Mouse (Mus musculus): Measurements from ENCODE around the gene Cfap54. TPM values are rescaled to one million over a fixed set of nuclear protein-coding genes. Genes with fewer than 3 reads are reported as not detected.

Gene Cfap54
- total and polyA plus RNA-seq, 3 experiments: 1.9 to 16.2 (median 5.1) TPM

DNA sequence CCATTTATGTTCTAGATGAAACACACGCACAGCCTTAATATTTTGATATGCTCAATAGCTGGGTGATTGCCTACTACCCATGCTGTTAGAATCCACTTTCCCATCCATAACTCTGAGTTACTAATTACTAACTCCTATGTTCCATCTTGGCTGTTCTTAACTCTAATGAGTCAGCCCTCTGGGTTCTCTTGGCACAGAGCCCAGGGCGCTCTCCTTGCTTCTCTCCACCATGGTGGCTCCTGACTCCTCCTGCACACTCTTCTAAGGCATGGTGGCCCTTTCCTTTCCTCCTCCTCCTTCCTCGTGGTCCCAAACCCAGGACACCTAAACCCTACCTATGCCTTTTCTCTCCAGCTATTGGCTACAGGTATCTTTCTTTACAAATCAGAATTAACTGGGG, 153.2 kb downstream of the Cfap54 start:
- TF ChIP-seq CTCF (IDR thresholded peaks at IDR 0.05; ENCODE audit: low read depth, low read length) (no peak), GATA2 (IDR thresholded peaks at IDR 0.05; ENCODE audit: borderline replicate concordance, low read depth, low read length) (no peak), POLR2AphosphoS5 (IDR thresholded peaks at IDR 0.05; ENCODE audit: insufficient replicate concordance, low read depth, low read length) (no peak), GATA1 (IDR thresholded peaks at IDR 0.05; ENCODE audit: borderline replicate concordance, low read length) (no peak), TAL1 (conservative IDR thresholded peaks at IDR 0.05; ENCODE audit: low read depth, low read length) (no peak)
- no peaks in the 10 kb centered on the region; the same call in 1 of the 2 replicates for H3K27me3 ChIP-seq (ENCODE audit: insufficient read depth, low read length)
- H3K36me3 ChIP-seq (replicated peaks): no peaks in the 10 kb centered on the region
- DNase-seq (ENCODE audit: low spot score): no peak
- no peak overlapping the region for H3K4me3 ChIP-seq (ENCODE audit: low read depth, low read length)
- no peaks in the 10 kb centered on the region for H3K9me3 ChIP-seq (replicated peaks)
- no peak for ATAC-seq (ENCODE audit: extremely low read depth, insufficient number of reproducible peaks, low FRiP score, poor library complexity, severe bottlenecking)
- H3K4me1 ChIP-seq (ENCODE audit: insufficient read depth, low read depth, low read length): no peaks in the 10 kb centered on the region

DNA sequence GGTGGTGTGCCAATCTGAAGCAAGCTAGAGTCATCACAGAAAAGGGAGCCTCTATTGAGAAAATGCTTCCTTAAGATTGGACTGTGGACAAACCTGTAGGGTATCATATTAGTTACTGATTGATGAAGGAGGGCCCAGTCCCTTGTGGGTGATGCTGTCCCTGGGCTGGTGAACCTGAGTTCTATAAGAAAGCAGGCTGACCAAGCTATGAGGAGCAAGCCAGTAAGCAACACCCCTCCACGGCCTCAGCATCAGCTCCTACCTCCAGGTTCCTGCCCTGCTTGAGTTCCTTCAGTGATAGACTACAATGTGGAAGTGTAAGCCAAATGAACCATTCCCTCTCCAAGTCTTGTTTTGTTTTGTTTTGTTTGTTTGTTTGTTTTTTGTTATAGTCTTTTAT, 162.9 kb downstream of the Cfap54 start:
- DNase-seq (ENCODE audit: low spot score) (no peak), ATAC-seq (ENCODE audit: extremely low read depth, insufficient number of reproducible peaks, low FRiP score, poor library complexity, severe bottlenecking) (no peak)
- TF ChIP-seq CTCF (IDR thresholded peaks at IDR 0.05; ENCODE audit: low read depth, low read length) (no peak), POLR2AphosphoS5 (IDR thresholded peaks at IDR 0.05; ENCODE audit: insufficient replicate concordance, low read depth, low read length) (no peak), TAL1 (conservative IDR thresholded peaks at IDR 0.05; ENCODE audit: low read depth, low read length) (no peak)
- Histone ChIP-seq H3K4me1 (ENCODE audit: insufficient read depth, low read depth, low read length) (no peaks in the 10 kb centered on the region), H3K9me3 (replicated peaks) (no peaks in the 10 kb centered on the region), H3K36me3 (replicated peaks) (no peaks in the 10 kb centered on the region), H3K4me3 (ENCODE audit: low read depth, low read length) (no peak overlapping the region), H3K27me3 (ENCODE audit: insufficient read depth, low read length) (no peaks in the 10 kb centered on the region)

DNA sequence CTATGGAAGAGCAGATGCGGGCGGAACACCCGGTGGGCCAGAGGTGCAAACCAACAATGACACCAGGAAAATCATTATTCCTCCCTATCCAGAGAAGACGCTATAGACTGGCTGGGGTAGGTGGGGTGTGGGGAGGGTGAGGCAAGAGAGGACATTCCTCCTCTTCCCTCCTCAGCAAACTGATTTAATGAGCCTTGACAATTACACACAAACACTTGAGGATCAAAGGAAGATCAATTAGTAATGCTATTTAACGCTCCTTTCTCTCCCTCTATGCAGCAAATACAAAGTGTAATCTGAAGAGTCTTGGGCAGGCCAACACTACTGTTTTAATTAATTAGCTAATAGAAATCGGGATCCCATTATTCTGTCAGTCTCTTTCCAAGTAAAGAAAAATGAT, 174.2 kb downstream of the Cfap54 start:
- Histone ChIP-seq H3K4me1 (ENCODE audit: insufficient read depth, low read depth, low read length) (no peaks in the 10 kb centered on the region), H3K27me3 (ENCODE audit: insufficient read depth, low read length) (0 out of 2 replicates have a peak, but pooled peaks cover 4% of the 10 kb centered on the region), H3K4me3 (ENCODE audit: low read depth, low read length) (no peak overlapping the region), H3K36me3 (replicated peaks) (no peaks in the 10 kb centered on the region), H3K9me3 (replicated peaks) (no peaks in the 10 kb centered on the region)
- DNase-seq (ENCODE audit: low spot score): no peak
- TF ChIP-seq GATA1 (IDR thresholded peaks at IDR 0.05; ENCODE audit: borderline replicate concordance, low read length) (no peak), POLR2AphosphoS5 (IDR thresholded peaks at IDR 0.05; ENCODE audit: insufficient replicate concordance, low read depth, low read length) (no peak), TAL1 (conservative IDR thresholded peaks at IDR 0.05; ENCODE audit: low read depth, low read length) (no peak), GATA2 (IDR thresholded peaks at IDR 0.05; ENCODE audit: borderline replicate concordance, low read depth, low read length) (no peak), CTCF (IDR thresholded peaks at IDR 0.05; ENCODE audit: low read depth, low read length) (no peak)
- ATAC-seq (ENCODE audit: extremely low read depth, insufficient number of reproducible peaks, low FRiP score, poor library complexity, severe bottlenecking): no peak

DNA sequence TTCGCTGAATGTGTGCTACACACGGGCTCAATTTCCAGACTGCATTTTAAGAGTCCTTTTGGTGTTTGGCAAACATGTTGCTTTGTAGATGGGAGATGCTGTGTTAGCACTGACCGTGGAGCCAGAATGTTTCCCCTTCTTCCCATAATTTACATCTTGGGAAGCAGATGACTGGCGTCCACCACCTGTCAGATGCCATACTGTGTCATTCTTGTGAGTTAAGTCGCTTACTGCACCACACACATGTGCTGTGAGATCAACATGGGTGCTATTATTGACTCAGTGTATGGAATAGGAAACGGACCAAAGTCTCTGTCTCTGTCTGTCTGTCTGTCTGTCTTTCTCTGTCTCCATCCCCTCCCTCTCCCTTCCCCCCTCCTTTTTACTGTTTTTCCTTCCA, 193.0 kb downstream of the Cfap54 start:
- ATAC-seq (ENCODE audit: extremely low read depth, insufficient number of reproducible peaks, low FRiP score, poor library complexity, severe bottlenecking): no peak
- Histone ChIP-seq H3K27me3 (ENCODE audit: insufficient read depth, low read length) (no peaks in the 10 kb centered on the region; the same call in 1 of the 2 replicates), H3K36me3 (replicated peaks) (no peaks in the 10 kb centered on the region), H3K4me1 (ENCODE audit: insufficient read depth, low read depth, low read length) (no peaks in the 10 kb centered on the region), H3K9me3 (replicated peaks) (no peaks in the 10 kb centered on the region), H3K4me3 (ENCODE audit: low read depth, low read length) (no peak overlapping the region)
- TF ChIP-seq GATA1 (IDR thresholded peaks at IDR 0.05; ENCODE audit: borderline replicate concordance, low read length) (no peak), POLR2AphosphoS5 (IDR thresholded peaks at IDR 0.05; ENCODE audit: insufficient replicate concordance, low read depth, low read length) (no peak), CTCF (IDR thresholded peaks at IDR 0.05; ENCODE audit: low read depth, low read length) (no peak), GATA2 (IDR thresholded peaks at IDR 0.05; ENCODE audit: borderline replicate concordance, low read depth, low read length) (no peak), TAL1 (conservative IDR thresholded peaks at IDR 0.05; ENCODE audit: low read depth, low read length) (no peak)
- no peak for DNase-seq (ENCODE audit: low spot score)

DNA sequence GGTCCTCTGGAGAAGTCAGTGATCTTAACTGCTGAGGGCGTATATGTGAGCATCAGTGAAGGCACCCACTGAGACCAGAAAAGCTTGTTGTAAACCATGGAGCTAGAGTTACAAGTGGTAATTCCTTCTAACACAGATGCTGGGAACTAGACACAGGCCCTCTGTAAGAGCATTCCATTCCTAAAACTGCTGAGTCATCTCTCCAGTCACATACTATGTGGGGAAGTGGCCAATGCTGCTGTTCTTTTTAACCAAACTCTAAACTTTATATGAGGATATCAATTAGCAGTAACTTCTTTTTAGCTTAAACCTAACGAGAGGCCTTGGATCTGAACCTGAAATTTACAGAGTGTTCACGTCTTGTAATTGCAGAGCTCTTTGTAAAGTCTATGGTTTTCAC, 203.4 kb downstream of the Cfap54 start:
- DNase-seq (ENCODE audit: low spot score): no peak
- no peaks in the 10 kb centered on the region for H3K36me3 ChIP-seq (replicated peaks)
- no peaks in the 10 kb centered on the region for H3K4me1 ChIP-seq (ENCODE audit: insufficient read depth, low read depth, low read length)
- no peak for ATAC-seq (ENCODE audit: extremely low read depth, insufficient number of reproducible peaks, low FRiP score, poor library complexity, severe bottlenecking)
- TF ChIP-seq CTCF (IDR thresholded peaks at IDR 0.05; ENCODE audit: low read depth, low read length) (no peak), GATA1 (IDR thresholded peaks at IDR 0.05; ENCODE audit: borderline replicate concordance, low read length) (no peak), POLR2AphosphoS5 (IDR thresholded peaks at IDR 0.05; ENCODE audit: insufficient replicate concordance, low read depth, low read length) (no peak), TAL1 (conservative IDR thresholded peaks at IDR 0.05; ENCODE audit: low read depth, low read length) (no peak), GATA2 (IDR thresholded peaks at IDR 0.05; ENCODE audit: borderline replicate concordance, low read depth, low read length) (no peak)
- no peaks in the 10 kb centered on the region for H3K27me3 ChIP-seq (ENCODE audit: insufficient read depth, low read length)
- H3K9me3 ChIP-seq (replicated peaks): no peaks in the 10 kb centered on the region
- H3K4me3 ChIP-seq (ENCODE audit: low read depth, low read length): no peak overlapping the region

DNA sequence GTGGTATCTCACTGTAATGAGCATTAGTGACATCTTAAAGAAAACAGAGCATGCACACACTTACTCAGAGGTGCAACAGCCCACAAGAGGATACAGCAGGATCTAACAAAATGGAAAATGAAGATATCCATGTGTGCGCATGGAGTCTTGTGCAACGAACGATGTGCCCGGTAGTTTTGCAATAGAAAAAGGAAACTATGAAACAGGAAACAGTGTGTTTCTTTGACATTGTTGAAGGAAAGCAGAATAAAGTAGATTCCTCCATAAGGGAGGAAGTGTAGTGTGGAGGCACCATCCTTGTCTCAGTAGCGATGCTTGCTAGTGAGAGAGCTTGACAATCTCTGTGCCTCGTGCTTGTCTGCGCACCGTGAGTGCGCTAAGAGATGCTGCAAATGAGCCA, 240.4 kb downstream of the Cfap54 start:
- Histone ChIP-seq H3K9me3 (replicated peaks) (no peaks in the 10 kb centered on the region), H3K4me3 (ENCODE audit: low read depth, low read length) (no peak overlapping the region), H3K36me3 (replicated peaks) (no peaks in the 10 kb centered on the region), H3K27me3 (ENCODE audit: insufficient read depth, low read length) (no peaks in the 10 kb centered on the region), H3K4me1 (ENCODE audit: insufficient read depth, low read depth, low read length) (no peaks in the 10 kb centered on the region)
- TF ChIP-seq TAL1 (conservative IDR thresholded peaks at IDR 0.05; ENCODE audit: low read depth, low read length) (no peak), GATA2 (IDR thresholded peaks at IDR 0.05; ENCODE audit: borderline replicate concordance, low read depth, low read length) (no peak), POLR2AphosphoS5 (IDR thresholded peaks at IDR 0.05; ENCODE audit: insufficient replicate concordance, low read depth, low read length) (no peak), GATA1 (IDR thresholded peaks at IDR 0.05; ENCODE audit: borderline replicate concordance, low read length) (no peak)
- ATAC-seq (ENCODE audit: extremely low read depth, insufficient number of reproducible peaks, low FRiP score, poor library complexity, severe bottlenecking): no peak
- DNase-seq (ENCODE audit: low spot score): no peak

DNA sequence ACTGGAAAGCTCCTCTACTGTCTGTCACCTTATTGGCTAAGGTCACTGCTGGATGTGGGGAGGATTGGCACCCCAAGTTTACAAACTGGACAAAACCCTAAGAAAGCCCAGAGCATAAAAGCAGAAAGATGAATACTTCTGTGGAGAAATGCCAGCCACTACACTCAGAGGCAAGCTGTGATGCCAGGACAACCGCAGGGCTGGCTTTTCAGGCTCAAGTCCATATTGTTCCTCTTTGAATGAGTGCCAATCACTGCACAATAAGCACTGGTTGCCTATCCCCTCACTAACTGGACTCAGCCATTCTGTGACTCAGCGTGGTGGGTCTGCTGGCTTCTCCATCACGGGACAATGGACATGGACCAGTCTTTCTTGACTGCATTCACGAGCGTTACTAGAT, 243.8 kb downstream of the Cfap54 start:
- no peak overlapping the region for H3K4me3 ChIP-seq (ENCODE audit: low read depth, low read length)
- ATAC-seq (ENCODE audit: extremely low read depth, insufficient number of reproducible peaks, low FRiP score, poor library complexity, severe bottlenecking) (no peak), DNase-seq (ENCODE audit: low spot score) (no peak)
- TF ChIP-seq TAL1 (conservative IDR thresholded peaks at IDR 0.05; ENCODE audit: low read depth, low read length) (no peak), GATA2 (IDR thresholded peaks at IDR 0.05; ENCODE audit: borderline replicate concordance, low read depth, low read length) (no peak), GATA1 (IDR thresholded peaks at IDR 0.05; ENCODE audit: borderline replicate concordance, low read length) (no peak), CTCF (IDR thresholded peaks at IDR 0.05; ENCODE audit: low read depth, low read length) (no peak), POLR2AphosphoS5 (IDR thresholded peaks at IDR 0.05; ENCODE audit: insufficient replicate concordance, low read depth, low read length) (no peak)
- no peaks in the 10 kb centered on the region for H3K27me3 ChIP-seq (ENCODE audit: insufficient read depth, low read length)
- no peaks in the 10 kb centered on the region for H3K9me3 ChIP-seq (replicated peaks)
- H3K36me3 ChIP-seq (replicated peaks): no peaks in the 10 kb centered on the region
- H3K4me1 ChIP-seq (ENCODE audit: insufficient read depth, low read depth, low read length): no peaks in the 10 kb centered on the region
